Mouse (Mus musculus) G1E (cell line): ENCODE results near the gene Patl1.

Experiments
- CTCF ChIP-seq: IDR thresholded peaks from 2 replicates; pipeline ENCODE4 v1.5.1; 2012; ENCODE audit warnings: low read depth, low read length, inconsistent platforms, mixed read lengths
- GATA1 ChIP-seq: IDR thresholded peaks from 2 replicates; pipeline ENCODE4 v1.6.1; 2012; ENCODE audit warnings: borderline replicate concordance, low read length, inconsistent platforms, mixed read lengths
- POLR2AphosphoS5 ChIP-seq: IDR thresholded peaks from 2 replicates; pipeline ENCODE4 v1.6.1; 2012; ENCODE audit warnings: low read depth, low read length, inconsistent platforms; ENCODE audit not compliant: insufficient replicate concordance
- TAL1 ChIP-seq: conservative IDR thresholded peaks from 2 replicates; pipeline ENCODE4 v1.6.1; 2012; ENCODE audit warnings: low read depth, low read length, inconsistent platforms, mixed read lengths

DNA sequence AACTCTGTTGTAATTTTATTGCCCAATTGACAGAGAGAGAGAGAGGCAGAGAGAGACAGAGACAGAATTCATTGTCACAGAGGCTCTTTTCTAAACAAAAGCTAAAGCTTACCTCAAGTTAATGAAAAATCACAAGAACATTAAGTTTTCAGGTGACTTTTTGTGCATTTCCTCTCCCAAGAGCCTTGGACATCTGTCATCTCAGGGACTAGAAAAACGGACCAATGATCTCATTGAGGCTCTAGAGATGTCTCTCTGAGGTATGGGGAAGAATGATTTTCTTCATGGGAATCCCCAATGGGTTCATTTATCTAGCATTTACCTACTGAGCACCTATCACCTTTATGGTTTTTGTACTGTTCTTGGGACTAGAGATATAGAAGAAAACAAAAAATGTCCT lies 37.2 kb upstream of the Patl1 start, which contains the start of gene Olfr1419:
- TF ChIP-seq CTCF: no peak
- no peak for TF ChIP-seq TAL1
- no peak for TF ChIP-seq GATA1
- no peak for TF ChIP-seq POLR2AphosphoS5
